Mouse (Mus musculus) neural tube, embryonic 12.5 days (tissue): ENCODE data around the gene Igsf3. TPM values are rescaled to one million over a fixed set of nuclear protein-coding genes. Genes with fewer than 3 reads are reported as not detected.

Experiments
- ATAC-seq: fragments of 200-750 bp; cut with Nextera tagmentation; 2 replicates; pipeline ENCODE4 v1.8.0; 2017; ENCODE audit warnings: low read depth, mild to moderate bottlenecking, moderate TSS enrichment, moderate library complexity; ENCODE audit not compliant: low FRiP score
- H3K27ac ChIP-seq: fragments of 300-500 bp; sonication (generic); 2 replicates; pipeline ENCODE4 v1.5.1; 2016
- H3K27me3 ChIP-seq: fragments of 300-500 bp; sonication (generic); replicated peaks from 2 replicates; pipeline ENCODE4 v1.6.1; 2016; ENCODE audit warnings: mild to moderate bottlenecking
- H3K36me3 ChIP-seq: fragments of 300-500 bp; sonication (generic); 2 replicates; pipeline ENCODE4 v1.6.1; 2016; ENCODE audit warnings: mild to moderate bottlenecking
- H3K4me1 ChIP-seq: fragments of 300-500 bp; sonication (generic); 2 replicates; pipeline ENCODE4 v1.6.1; 2016
- H3K4me2 ChIP-seq: fragments of 300-500 bp; sonication (generic); replicated peaks from 2 replicates; pipeline ENCODE4 v1.6.1; 2016; ENCODE audit warnings: mild to moderate bottlenecking
- H3K4me3 ChIP-seq: fragments of 300-500 bp; sonication (generic); 2 replicates; pipeline ENCODE4 v1.5.1; 2016
- H3K9ac ChIP-seq: fragments of 300-500 bp; sonication (generic); 2 replicates; pipeline ENCODE4 v1.6.1; 2016; ENCODE audit warnings: mild to moderate bottlenecking
- H3K9me3 ChIP-seq: fragments of 300-500 bp; sonication (generic); 2 replicates; pipeline ENCODE4 v1.6.1; 2016; ENCODE audit warnings: mild to moderate bottlenecking
- WGBS: fragments of 180-500 bp; shearing (Covaris S2); methylation state at CpG from one replicate; pipeline ENCODE4 v1.1.7; 2016; 5-methylcytosine and 5-hydroxymethylcytosine counted together
- polyA plus RNA-seq: library from polyadenylated mRNA; unstranded; fragments of >200 nt; fragmentation: Nextera tagmentation; extraction: Ambion mirVana; gene quantifications from 2 replicates; pipeline ENCODE4 v1.2.1, GENCODE M21; 2016

The Igsf3 gene
- polyA plus RNA-seq, 1 experiment from 2014 or later: 49.8 TPM

DNA sequence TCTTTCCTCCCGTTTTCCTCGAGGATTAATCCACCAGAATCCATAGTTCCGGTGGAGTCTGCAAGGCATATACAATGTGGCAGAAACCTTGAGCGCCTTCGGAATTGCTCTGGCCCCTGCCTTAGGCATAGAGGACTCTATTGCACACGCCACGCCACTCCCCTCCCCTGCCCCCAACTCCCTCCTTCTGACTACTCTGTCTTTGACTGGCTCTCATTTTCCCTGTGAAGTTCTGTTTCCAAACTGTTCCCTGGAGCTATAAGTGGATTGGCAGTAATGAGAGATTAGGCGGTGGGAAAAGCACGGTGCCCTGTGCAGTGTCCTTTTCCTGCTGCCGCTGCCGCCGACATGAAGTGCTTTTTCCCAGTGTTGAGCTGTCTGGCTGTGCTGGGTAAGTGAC lies 1.2 kb downstream of the Igsf3 start:
- H3K4me2 ChIP-seq: peak overlapping the region; percentile 86
- H3K4me3 ChIP-seq: peak overlapping the region; percentile 80
- no peak overlapping the region; the same call in 1 of the 2 replicates for H3K27ac ChIP-seq
- H3K4me1 ChIP-seq: peaks cover 50% of the 10 kb centered on the region
- H3K9ac ChIP-seq: peak overlapping the region; percentile 89
- H3K27me3 ChIP-seq: no peaks in the 10 kb centered on the region
- no peaks in the 10 kb centered on the region for H3K9me3 ChIP-seq
- H3K36me3 ChIP-seq: no peaks in the 10 kb centered on the region
- ATAC-seq: peak; percentile 26
- under 1% methylated on average over 12 of the region's 12 CpGs for WGBS

DNA sequence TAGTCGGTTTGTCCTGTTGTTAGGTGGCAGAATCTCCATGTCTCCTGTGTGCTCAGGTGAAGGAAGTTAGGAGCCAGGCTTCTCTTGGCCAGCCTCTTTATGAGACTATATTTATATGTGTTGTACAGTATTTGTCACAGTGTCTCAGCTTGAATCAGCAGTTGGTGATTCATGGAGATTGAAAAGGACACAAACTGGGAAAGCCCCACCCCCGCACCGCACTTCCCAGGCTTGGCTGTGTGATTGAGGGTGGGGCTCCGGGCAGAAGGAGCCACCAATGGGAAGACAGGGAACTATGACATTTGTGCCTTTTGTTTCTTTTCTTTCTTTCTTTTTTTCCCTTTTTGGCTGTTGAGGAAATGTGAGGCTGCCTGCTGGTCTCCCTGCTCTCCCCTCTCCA lies 2.9 kb downstream of the Igsf3 start:
- 14% methylated on average over 4 of the region's 4 CpGs for WGBS
- no peaks in the 10 kb centered on the region for H3K27me3 ChIP-seq
- peak overlapping the region; percentile 86 for H3K4me2 ChIP-seq
- no peak overlapping the region for H3K27ac ChIP-seq
- H3K9ac ChIP-seq: peak overlapping the region; percentile 36
- no peak for ATAC-seq
- H3K36me3 ChIP-seq: no peaks in the 10 kb centered on the region
- H3K4me1 ChIP-seq: peaks cover 50% of the 10 kb centered on the region
- peak overlapping the region; percentile 80 for H3K4me3 ChIP-seq
- no peaks in the 10 kb centered on the region for H3K9me3 ChIP-seq

- no peak overlapping the region for H3K9ac ChIP-seq
- H3K9me3 ChIP-seq: no peaks in the 10 kb centered on the region
- H3K27me3 ChIP-seq: no peaks in the 10 kb centered on the region
- H3K4me3 ChIP-seq: no peak overlapping the region
- peaks cover 53% of the 10 kb centered on the region for H3K4me1 ChIP-seq
- no peak for ATAC-seq
- peak overlapping the region; percentile 86 for H3K4me2 ChIP-seq
- H3K27ac ChIP-seq: no peak overlapping the region
- WGBS: 76% methylated on average over 5 of the region's 5 CpGs
- H3K36me3 ChIP-seq: no peaks in the 10 kb centered on the region
These were observed 4.8 kb downstream of the Igsf3 start for GRCm38 (mm10) chr3:101381691-101382090.

DNA sequence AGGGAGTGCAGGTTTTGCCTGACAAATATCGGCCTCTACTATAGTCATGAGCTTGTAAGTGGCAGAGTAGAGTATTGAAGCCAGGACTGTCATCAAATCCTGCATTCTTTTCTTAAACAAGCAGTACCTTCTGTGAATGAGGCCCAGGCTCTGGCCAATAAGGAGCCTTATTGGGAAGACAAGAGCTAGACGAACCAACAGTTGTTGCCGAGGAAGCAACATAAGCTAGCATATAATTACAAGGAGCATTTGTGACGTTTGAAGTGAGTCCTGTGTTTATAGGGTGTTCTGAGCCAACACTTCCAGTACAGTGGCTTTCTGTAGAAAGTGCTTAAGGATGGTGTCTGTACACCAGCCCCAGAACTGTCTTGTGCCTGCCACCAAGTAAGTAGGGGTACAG lies 5.9 kb downstream of the Igsf3 start:
- 60% methylated on average over 4 of the region's 4 CpGs for whole genome bisulfite sequencing
- Histone ChIP-seq H3K9ac (no peak overlapping the region), H3K4me1 (peaks cover 55% of the 10 kb centered on the region), H3K27ac (no peak overlapping the region), H3K4me2 (no peak overlapping the region), H3K9me3 (no peaks in the 10 kb centered on the region), H3K27me3 (no peaks in the 10 kb centered on the region), H3K4me3 (no peak overlapping the region), H3K36me3 (no peaks in the 10 kb centered on the region)
- ATAC-seq: no peak

GRCm38 (mm10) chr3:101386430-101387016 lies 9.6 kb downstream of the Igsf3 start:
- Histone ChIP-seq H3K36me3 (no peaks in the 10 kb centered on the region), H3K4me3 (no peak overlapping the region), H3K27ac (no peak overlapping the region), H3K9ac (no peak overlapping the region), H3K4me2 (no peak overlapping the region), H3K9me3 (no peaks in the 10 kb centered on the region), H3K4me1 (peaks cover 37% of the 10 kb centered on the region), H3K27me3 (no peaks in the 10 kb centered on the region)
- WGBS: 37% methylated on average over 8 of the region's 8 CpGs
- ATAC-seq: no peak

DNA sequence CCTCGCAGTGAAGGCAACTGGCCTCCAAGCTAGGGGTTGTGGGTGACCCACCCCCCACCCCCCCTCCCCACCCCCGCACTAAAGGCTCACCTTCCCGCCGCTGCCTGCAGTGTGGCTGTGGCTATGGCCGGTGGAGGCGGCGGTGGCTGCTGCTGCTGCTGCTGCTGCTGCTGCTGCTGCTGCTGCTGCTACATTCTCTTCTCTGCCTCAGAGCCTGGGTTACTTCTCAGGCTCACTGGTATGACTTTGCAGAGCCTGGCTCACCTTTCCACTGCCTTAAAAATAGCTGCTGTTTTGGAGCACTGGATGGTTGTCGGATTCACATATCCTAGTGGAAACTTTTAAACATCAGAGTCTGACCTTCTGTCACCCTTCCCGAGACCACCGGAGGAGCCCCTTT lies 11.0 kb downstream of the Igsf3 start:
- H3K9me3 ChIP-seq: no peaks in the 10 kb centered on the region
- ATAC-seq: no peak
- WGBS: 6% methylated on average over 10 of the region's 10 CpGs
- peaks cover 25% of the 10 kb centered on the region for H3K4me1 ChIP-seq
- no peaks in the 10 kb centered on the region for H3K36me3 ChIP-seq
- no peak overlapping the region for H3K27ac ChIP-seq
- no peak overlapping the region for H3K4me3 ChIP-seq
- peak overlapping the region; percentile 37 for H3K4me2 ChIP-seq
- H3K9ac ChIP-seq: no peak overlapping the region
- H3K27me3 ChIP-seq: no peaks in the 10 kb centered on the region

DNA sequence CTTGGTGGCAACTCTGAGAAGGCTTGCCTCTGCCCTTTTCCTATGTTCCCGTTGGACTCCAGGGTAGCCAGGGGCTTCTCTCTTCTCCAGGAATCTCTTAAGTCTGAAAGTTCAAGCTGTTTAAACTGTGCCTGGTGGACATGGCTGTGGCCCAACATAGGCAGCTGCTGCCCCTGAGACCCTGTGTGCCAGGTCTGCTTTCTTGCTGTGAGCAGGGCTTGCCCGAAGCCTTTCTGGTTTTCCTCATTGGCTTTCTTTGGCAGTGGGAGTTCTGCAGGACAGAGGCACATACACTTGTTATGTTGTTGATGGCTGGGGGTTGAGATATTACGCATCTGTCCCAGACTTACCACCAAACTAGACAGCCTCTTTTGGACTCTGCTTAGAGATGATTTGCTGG lies 12.7 kb downstream of the Igsf3 start:
- 90% methylated on average over 3 of the region's 3 CpGs for WGBS
- no peak overlapping the region for H3K9ac ChIP-seq
- H3K4me3 ChIP-seq: no peak overlapping the region
- no peaks in the 10 kb centered on the region for H3K27me3 ChIP-seq
- no peak overlapping the region for H3K27ac ChIP-seq
- no peaks in the 10 kb centered on the region for H3K9me3 ChIP-seq
- ATAC-seq: no peak
- H3K4me2 ChIP-seq: no peak overlapping the region
- H3K4me1 ChIP-seq: peaks cover 35% of the 10 kb centered on the region
- H3K36me3 ChIP-seq: no peaks in the 10 kb centered on the region

GRCm38 (mm10) chr3:101390472-101390871 lies 13.6 kb downstream of the Igsf3 start:
- Histone ChIP-seq H3K27me3 (no peaks in the 10 kb centered on the region), H3K27ac (no peak overlapping the region), H3K4me1 (peaks cover 44% of the 10 kb centered on the region), H3K36me3 (no peaks in the 10 kb centered on the region), H3K4me3 (no peak overlapping the region), H3K9me3 (no peaks in the 10 kb centered on the region), H3K4me2 (no peak overlapping the region), H3K9ac (no peak overlapping the region)
- no peak for ATAC-seq
- 79% methylated on average over 9 of the region's 9 CpGs for WGBS

- 94% methylated on average over 6 of the region's 6 CpGs for WGBS
- no peak for ATAC-seq
- Histone ChIP-seq H3K9ac (no peak overlapping the region), H3K9me3 (no peaks in the 10 kb centered on the region), H3K4me2 (no peak overlapping the region), H3K4me3 (no peak overlapping the region), H3K27me3 (no peaks in the 10 kb centered on the region), H3K36me3 (no peaks in the 10 kb centered on the region), H3K4me1 (peaks cover 54% of the 10 kb centered on the region), H3K27ac (no peak overlapping the region)
These were observed 15.1 kb downstream of the Igsf3 start for GRCm38 (mm10) chr3:101391991-101392390.

DNA sequence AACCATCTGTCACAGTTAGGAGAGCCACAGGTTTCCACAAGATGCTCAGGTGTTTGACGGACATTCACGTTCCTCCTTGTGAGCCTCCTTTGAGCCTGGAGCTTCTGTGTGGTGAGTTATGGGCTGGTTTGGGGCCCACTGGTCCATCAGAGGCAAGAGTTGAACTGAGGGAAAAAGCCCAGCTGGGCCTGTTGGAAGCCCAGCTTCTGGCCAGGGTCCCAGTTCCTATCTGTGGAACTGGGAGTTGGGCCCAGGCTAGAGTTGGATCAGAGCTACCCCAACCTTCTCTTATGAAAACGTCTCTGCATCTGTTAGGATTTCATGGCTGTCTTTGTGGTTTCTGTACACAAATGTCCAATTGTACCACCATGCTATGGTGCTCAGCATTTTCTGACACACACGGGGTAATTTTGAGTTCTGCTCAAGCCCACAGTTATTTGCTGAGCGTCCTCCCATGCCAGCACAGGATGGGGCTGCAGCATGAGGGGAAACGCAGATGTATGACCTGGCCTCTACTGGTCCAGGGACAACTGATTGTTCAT lies 16.3 kb downstream of the Igsf3 start:
- Histone ChIP-seq H3K4me1 (peaks cover 60% of the 10 kb centered on the region), H3K36me3 (no peaks in the 10 kb centered on the region), H3K4me2 (no peak overlapping the region), H3K9me3 (no peaks in the 10 kb centered on the region), H3K27ac (no peak overlapping the region), H3K9ac (no peak overlapping the region), H3K4me3 (no peak overlapping the region), H3K27me3 (no peaks in the 10 kb centered on the region)
- ATAC-seq: no peak
- WGBS: 86% methylated on average over 6 of the region's 6 CpGs

DNA sequence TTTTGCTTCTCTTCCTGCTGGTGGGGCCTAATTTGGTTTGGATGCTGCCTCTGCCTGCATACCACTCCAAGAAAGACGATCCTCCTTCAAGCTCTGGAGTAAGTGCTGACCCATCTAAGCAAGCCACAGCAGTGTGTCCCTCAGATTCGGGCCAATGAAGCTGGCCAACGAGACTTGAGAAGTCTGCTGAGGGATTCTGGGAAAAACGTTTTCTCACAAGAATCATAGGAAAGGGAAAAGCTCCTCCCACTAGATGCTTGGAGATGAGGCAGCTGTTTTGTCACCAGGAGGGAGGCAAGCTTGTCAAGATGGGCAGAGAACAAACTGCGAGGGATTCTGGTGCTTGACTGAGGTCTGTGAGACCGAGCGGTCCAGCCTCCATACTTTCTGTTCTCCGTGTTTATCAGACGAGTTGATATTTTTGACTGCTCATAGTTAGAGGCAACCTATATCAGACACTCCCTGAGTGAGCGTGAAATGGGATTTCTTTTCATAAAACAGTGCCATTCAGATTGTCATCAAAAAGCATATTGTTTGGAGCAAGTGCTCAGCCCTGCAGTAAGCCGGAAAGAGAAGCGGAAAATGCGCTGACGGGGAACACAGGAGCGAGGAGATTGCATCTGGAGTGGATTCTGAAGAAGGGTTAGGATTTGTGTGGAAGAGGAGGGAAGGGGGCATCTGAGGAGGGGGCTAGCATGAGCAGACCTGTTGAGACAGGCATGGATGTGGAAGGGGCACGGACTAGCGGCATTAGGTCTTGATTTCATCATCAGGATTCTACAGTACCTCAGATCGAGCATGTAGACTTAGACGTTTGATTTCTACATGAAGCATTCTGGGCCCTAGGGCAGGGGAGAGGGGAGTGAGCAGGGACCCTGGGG lies 17.0 kb downstream of the Igsf3 start:
- Histone ChIP-seq H3K4me2 (no peak overlapping the region; the same call in 1 of the 2 replicates), H3K27ac (0 out of 2 replicates have a peak overlapping the region, but pooled peaks have one; percentile 20)
- ATAC-seq: no peak

DNA sequence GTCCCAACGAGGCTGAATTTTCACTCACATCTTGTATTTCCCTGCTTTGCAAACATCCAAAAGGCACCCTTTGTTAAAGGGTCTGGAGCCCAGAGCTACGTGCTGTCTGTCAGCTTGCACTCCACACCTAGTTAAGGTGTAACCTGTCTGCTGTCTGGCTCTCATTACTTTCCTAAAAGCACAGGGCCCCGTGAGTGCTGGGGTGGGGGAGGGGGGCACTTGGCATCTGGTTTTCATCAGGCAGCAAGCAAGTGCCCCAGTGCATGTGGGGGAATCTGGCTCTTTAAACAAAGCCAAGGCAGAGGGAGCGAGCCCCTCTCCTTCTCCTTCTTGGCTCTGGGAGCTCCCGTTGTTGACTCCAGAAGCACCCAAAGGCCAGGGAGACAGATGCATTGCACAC lies 18.5 kb downstream of the Igsf3 start:
- no peak for ATAC-seq
- Histone ChIP-seq H3K9ac (no peak overlapping the region), H3K27me3 (no peaks in the 10 kb centered on the region), H3K9me3 (no peaks in the 10 kb centered on the region), H3K36me3 (no peaks in the 10 kb centered on the region), H3K4me3 (no peak overlapping the region), H3K27ac (no peak overlapping the region), H3K4me1 (peaks cover 65% of the 10 kb centered on the region), H3K4me2 (0 out of 2 replicates have a peak overlapping the region, but pooled peaks have one; percentile 0)
- WGBS: 63% methylated on average over 5 of the region's 5 CpGs

More for the DNA sequence above, 17.0 kb downstream of the Igsf3 start:
- H3K4me1 ChIP-seq: peaks cover 60% of the 10 kb centered on the region
- WGBS: 64% methylated on average over 19 of the region's 19 CpGs
- H3K4me3 ChIP-seq: no peak overlapping the region
- no peaks in the 10 kb centered on the region for H3K27me3 ChIP-seq
- H3K36me3 ChIP-seq: no peaks in the 10 kb centered on the region
- H3K9me3 ChIP-seq: no peaks in the 10 kb centered on the region
- H3K9ac ChIP-seq: no peak overlapping the region
